Mouse (Mus musculus): ENCODE results near the gene Zfp69.

- no peak for TF ChIP-seq MAX (IDR thresholded peaks at IDR 0.05; ENCODE audit: low read length)
- no peak for TF ChIP-seq TCF12 (IDR thresholded peaks at IDR 0.05; ENCODE audit: low read depth, low read length)
- no peak for TF ChIP-seq CTCF (conservative IDR thresholded peaks at IDR 0.05 in 1 of 2, IDR thresholded peaks at IDR 0.05 in 1 of 2; ENCODE audit: low read depth in 2 of 2, low read length in 2 of 2)
- TF ChIP-seq KAT2A (IDR thresholded peaks at IDR 0.05; ENCODE audit: insufficient replicate concordance, low read length) = no peak
- TF ChIP-seq UBTF (IDR thresholded peaks at IDR 0.05; ENCODE audit: low read depth, low read length) = no peak
- TF ChIP-seq MEF2A (IDR thresholded peaks at IDR 0.05; ENCODE audit: borderline replicate concordance, low read depth, low read length) = no peak
- TF ChIP-seq HCFC1 (IDR thresholded peaks at IDR 0.05; ENCODE audit: low read depth, low read length) = no peak
- no peak for TF ChIP-seq JUN (IDR thresholded peaks at IDR 0.05; ENCODE audit: insufficient read depth, low read depth, low read length)
- TF ChIP-seq GABPA (IDR thresholded peaks at IDR 0.05; ENCODE audit: insufficient replicate concordance, low read depth, low read length) = no peak
- no peak for TF ChIP-seq EP300 (IDR thresholded peaks at IDR 0.05; ENCODE audit: low read length)
- no peak for TF ChIP-seq NRF1 (IDR thresholded peaks at IDR 0.05; ENCODE audit: low read depth, low read length)
Observed at GRCm38 (mm10) chr4:120930736-120931135, 20.8 kb downstream of the Zfp69 start.

Measured in CH12.LX (cell line).